Mouse (Mus musculus): ENCODE data around the gene Gm10338.
"Not testable (repeated sequence)": the region's sequence is repeated elsewhere in the genome, so short reads cannot be mapped to it uniquely, and the experiment has no call there.

GRCm38 (mm10) chr14:7568382-7568781, 27.0 kb downstream of the Gm10338 start, which contains the start of gene Gm3558:
- not testable (repeated sequence) for TF ChIP-seq POLR2A (IDR thresholded peaks at IDR 0.05; ENCODE audit: extremely low read depth, insufficient read depth, low read length); CTCF (IDR thresholded peaks at IDR 0.05; ENCODE audit: low read depth, low read length)

Measured in liver, adult 2 months (tissue).